Mouse (Mus musculus) MEL (cell line): ENCODE results near the gene Eml6. TPM values are rescaled to one million over a fixed set of nuclear protein-coding genes. Genes with fewer than 3 reads are reported as not detected.
"Not testable (repeated sequence)": the region's sequence is repeated elsewhere in the genome, so short reads cannot be mapped to it uniquely, and the experiment has no call there.

Source experiments
- DNase-seq: peaks from one replicate; pipeline ENCODE4 v3.0.0; 2011; ENCODE audit warnings: low read depth, low spot score
- H3K27ac ChIP-seq: 2 replicates; pipeline ENCODE4 v1.5.1; 2012; ENCODE audit warnings: low read depth, mild to moderate bottlenecking, control low read depth, low read length, moderate library complexity; ENCODE audit not compliant: control insufficient read depth
- H3K27me3 ChIP-seq, 2 experiments: fragments of 150-350 bp in 1 of 2; sonication (generic) in 1 of 2; 2 replicates each; pipeline ENCODE4 v1.6.1; 2012; ENCODE audit warnings: low read length in 2 of 2, mild to moderate bottlenecking in 2 of 2, improper control_type of control experiment in 1 of 2, moderate library complexity in 1 of 2; ENCODE audit not compliant: insufficient read depth in 2 of 2, control insufficient read depth in 1 of 2
- H3K36me3 ChIP-seq, 2 experiments: 2 replicates each; pipeline ENCODE4 v1.6.1; 2012 to 2014; ENCODE audit warnings: low read length in 2 of 2, improper control_type of control experiment in 1 of 2, inconsistent platforms in 1 of 2, mild to moderate bottlenecking in 1 of 2; ENCODE audit not compliant: insufficient read depth in 2 of 2, control insufficient read depth in 1 of 2
- H3K4me1 ChIP-seq, 2 experiments: fragments of 150-350 bp in 1 of 2; sonication (generic) in 1 of 2; 2 replicates each; pipeline ENCODE4 v1.6.1; 2012; ENCODE audit warnings: low read length in 2 of 2, improper control_type of control experiment in 1 of 2, mild to moderate bottlenecking in 1 of 2; ENCODE audit not compliant: insufficient read depth in 2 of 2, control insufficient read depth in 1 of 2
- H3K4me3 ChIP-seq, 2 experiments: fragments of 150-350 bp in 1 of 2; sonication (generic) in 1 of 2; 2 replicates each; pipeline ENCODE4 v1.5.1; 2012; ENCODE audit warnings: low read depth in 2 of 2, low read length in 2 of 2, mild to moderate bottlenecking in 2 of 2, moderate library complexity in 2 of 2, control low read depth in 1 of 2, improper control_type of control experiment in 1 of 2; ENCODE audit not compliant: control insufficient read depth in 1 of 2, insufficient read depth in 1 of 2
- H3K79me2 ChIP-seq: 2 replicates; pipeline ENCODE4 v1.6.1; 2012; ENCODE audit warnings: mild to moderate bottlenecking, low read length, moderate library complexity; ENCODE audit not compliant: control insufficient read depth, poor library complexity, insufficient read depth
- H3K9ac ChIP-seq: 2 replicates; pipeline ENCODE4 v1.6.1; 2012; ENCODE audit warnings: low read depth, mild to moderate bottlenecking, control low read depth, low read length, moderate library complexity; ENCODE audit not compliant: control insufficient read depth, poor library complexity, severe bottlenecking
- H3K9me3 ChIP-seq: fragments of 150-350 bp; sonication (generic); replicated peaks from 2 replicates; pipeline ENCODE4 v1.6.1; 2012; ENCODE audit warnings: mild to moderate bottlenecking, low read length, improper control_type of control experiment, moderate library complexity; ENCODE audit not compliant: insufficient read depth
- CHD2 ChIP-seq: IDR thresholded peaks from 2 replicates; pipeline ENCODE4 v1.6.1; 2011; ENCODE audit warnings: low read length, improper control_type of control experiment
- CTCF ChIP-seq, 3 experiments: IDR thresholded peaks in 2 of 3; conservative IDR thresholded peaks in 1 of 3; 2 replicates each; pipeline ENCODE4 v1.5.1; 2011 to 2012; ENCODE audit warnings: low read length in 3 of 3, low read depth in 2 of 3, mild to moderate bottlenecking in 2 of 3, improper control_type of control experiment in 1 of 3, inconsistent platforms in 1 of 3, mixed read lengths in 1 of 3, moderate library complexity in 1 of 3; ENCODE audit not compliant: control insufficient read depth in 1 of 3, insufficient read depth in 1 of 3, poor library complexity in 1 of 3, severe bottlenecking in 1 of 3
- ETS1 ChIP-seq: IDR thresholded peaks from 2 replicates; pipeline ENCODE4 v1.6.1; 2012; ENCODE audit warnings: low read depth, mild to moderate bottlenecking, inconsistent platforms, low read length, improper control_type of control experiment, moderate library complexity
- HCFC1 ChIP-seq: IDR thresholded peaks from 2 replicates; pipeline ENCODE4 v1.6.1; 2012; ENCODE audit warnings: low read depth, mild to moderate bottlenecking, inconsistent platforms, low read length, improper control_type of control experiment, moderate library complexity
- KAT2A ChIP-seq: conservative IDR thresholded peaks from 2 replicates; pipeline ENCODE4 v1.6.1; 2012; ENCODE audit warnings: low read depth, low read length, improper control_type of control experiment, inconsistent platforms
- MEF2A ChIP-seq: IDR thresholded peaks from 2 replicates; pipeline ENCODE4 v1.6.1; 2014; ENCODE audit warnings: low read depth, mild to moderate bottlenecking, inconsistent platforms, low read length, improper control_type of control experiment; ENCODE audit not compliant: poor library complexity, insufficient replicate concordance, severe bottlenecking; ENCODE audit errors: extremely low read depth
- POLR2AphosphoS2 ChIP-seq: IDR thresholded peaks from 2 replicates; pipeline ENCODE4 v1.6.1; 2011; ENCODE audit warnings: low read length, improper control_type of control experiment
- POLR2AphosphoS5 ChIP-seq: IDR thresholded peaks from 2 replicates; pipeline ENCODE4 v1.6.1; 2012; ENCODE audit warnings: low read depth, borderline replicate concordance, mild to moderate bottlenecking, inconsistent platforms, low read length, moderate library complexity, mixed read lengths
- RAD21 ChIP-seq: IDR thresholded peaks from 2 replicates; pipeline ENCODE4 v1.6.1; 2011; ENCODE audit warnings: mild to moderate bottlenecking, low read depth, low read length, improper control_type of control experiment
- SIN3A ChIP-seq: IDR thresholded peaks from 2 replicates; pipeline ENCODE4 v1.6.1; 2012; ENCODE audit warnings: low read length, improper control_type of control experiment, inconsistent platforms
- SMC3 ChIP-seq: IDR thresholded peaks from 2 replicates; pipeline ENCODE4 v1.6.1; 2011; ENCODE audit warnings: low read depth, low read length, improper control_type of control experiment
- TCF12 ChIP-seq: IDR thresholded peaks from 2 replicates; pipeline ENCODE4 v1.6.1; 2014; ENCODE audit warnings: low read depth, mild to moderate bottlenecking, inconsistent platforms, low read length, improper control_type of control experiment, moderate library complexity
- USF2 ChIP-seq, 2 experiments: IDR thresholded peaks; 2 replicates each; pipeline ENCODE4 v1.6.1; 2011 to 2012; ENCODE audit warnings: improper control_type of control experiment in 2 of 2, low read length in 2 of 2, borderline replicate concordance in 1 of 2, inconsistent platforms in 1 of 2, low read depth in 1 of 2, mild to moderate bottlenecking in 1 of 2; ENCODE audit not compliant: insufficient read depth in 1 of 2
- ZKSCAN1 ChIP-seq: IDR thresholded peaks from 2 replicates; pipeline ENCODE4 v1.6.1; 2012; ENCODE audit warnings: low read depth, mild to moderate bottlenecking, inconsistent platforms, low read length, improper control_type of control experiment, moderate library complexity
- polyA plus RNA-seq, 2 experiments: library from polyadenylated mRNA; stranded (reverse) in 1 of 2; unstranded in 1 of 2; fragments of >175 nt in 1 of 2; fragments of >200 nt in 1 of 2; gene quantifications; 2 replicates each; pipeline versions ENCODE4 v1.2.1 to v1.2.4; 2012; ENCODE audit warnings: low replicate concordance in 2 of 2, low read depth in 1 of 2; ENCODE audit not compliant: insufficient read length in 2 of 2, insufficient read depth in 1 of 2, missing spikeins in 1 of 2
- total RNA-seq: library from RNA; depleted of rRNA; stranded (reverse); fragments of 300-350 nt; gene quantifications from 2 replicates; pipeline ENCODE4 v1.2.3, GENCODE M21; 2012

Eml6 gene
- total and polyA plus RNA-seq, 3 experiments: 2.7 to 2.8 TPM; not detected in 1

GRCm38 (mm10) chr11:29758617-29759016, 267.2 kb downstream of the Eml6 start:
- no peaks in the 10 kb centered on the region for H3K9me3 ChIP-seq
- TF ChIP-seq ETS1: no peak
- no peak for TF ChIP-seq HCFC1
- no peak for TF ChIP-seq KAT2A
- TF ChIP-seq POLR2AphosphoS2: no peak
- no peak for TF ChIP-seq USF2 (IDR thresholded peaks at IDR 0.05; ENCODE audit: borderline replicate concordance in 1 of 2, insufficient read depth in 1 of 2, low read depth in 1 of 2, low read length in 2 of 2)
- no peak for TF ChIP-seq POLR2AphosphoS5
- no peak for TF ChIP-seq RAD21
- TF ChIP-seq ZKSCAN1: no peak
- TF ChIP-seq TCF12: no peak
- TF ChIP-seq CTCF (IDR thresholded peaks at IDR 0.05 in 2 of 3, conservative IDR thresholded peaks at IDR 0.05 in 1 of 3; ENCODE audit: control insufficient read depth in 1 of 3, insufficient read depth in 1 of 3, low read depth in 2 of 3, low read length in 3 of 3, poor library complexity in 1 of 3, severe bottlenecking in 1 of 3): no peak
- TF ChIP-seq SMC3: no peak
- TF ChIP-seq CHD2: no peak
- TF ChIP-seq SIN3A: no peak
- no peak for TF ChIP-seq MEF2A
- DNase-seq: no peak
- H3K4me1 ChIP-seq: no peaks in the 10 kb centered on the region
- H3K79me2 ChIP-seq: no peaks in the 10 kb centered on the region
- H3K27me3 ChIP-seq: no peaks in the 10 kb centered on the region
- no peak overlapping the region for H3K4me3 ChIP-seq
- no peak overlapping the region for H3K9ac ChIP-seq
- no peak overlapping the region for H3K27ac ChIP-seq
- H3K36me3 ChIP-seq: no peaks in the 10 kb centered on the region

DNA sequence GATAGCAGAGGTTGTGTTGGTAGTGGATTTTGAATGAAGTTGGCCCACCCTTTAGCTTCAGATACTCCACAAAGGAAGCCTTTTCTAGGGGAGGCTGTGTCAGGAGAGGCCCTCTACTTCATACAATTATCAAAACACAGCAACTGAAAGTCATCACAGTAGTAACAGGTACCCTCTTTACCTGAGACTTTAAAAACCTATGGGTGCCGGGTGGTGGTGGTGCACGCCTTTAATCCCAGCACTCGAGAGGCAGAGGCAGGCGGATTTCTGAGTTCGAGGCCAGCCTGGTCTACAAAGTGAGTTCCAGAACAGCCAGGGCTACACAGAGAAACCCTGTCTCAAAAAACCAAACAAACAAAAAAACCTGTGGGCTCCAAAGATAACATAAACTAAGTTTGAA, 269.8 kb downstream of the Eml6 start:
- not testable (repeated sequence) for H3K27me3 ChIP-seq, H3K36me3 ChIP-seq, H3K4me3 ChIP-seq, H3K79me2 ChIP-seq, H3K4me1 ChIP-seq, H3K27ac ChIP-seq, H3K9ac ChIP-seq, H3K9me3 ChIP-seq, DNase-seq
